Comparison of ENCODE assay signal across 8 mouse cellular contexts in the genomic region with DNA sequence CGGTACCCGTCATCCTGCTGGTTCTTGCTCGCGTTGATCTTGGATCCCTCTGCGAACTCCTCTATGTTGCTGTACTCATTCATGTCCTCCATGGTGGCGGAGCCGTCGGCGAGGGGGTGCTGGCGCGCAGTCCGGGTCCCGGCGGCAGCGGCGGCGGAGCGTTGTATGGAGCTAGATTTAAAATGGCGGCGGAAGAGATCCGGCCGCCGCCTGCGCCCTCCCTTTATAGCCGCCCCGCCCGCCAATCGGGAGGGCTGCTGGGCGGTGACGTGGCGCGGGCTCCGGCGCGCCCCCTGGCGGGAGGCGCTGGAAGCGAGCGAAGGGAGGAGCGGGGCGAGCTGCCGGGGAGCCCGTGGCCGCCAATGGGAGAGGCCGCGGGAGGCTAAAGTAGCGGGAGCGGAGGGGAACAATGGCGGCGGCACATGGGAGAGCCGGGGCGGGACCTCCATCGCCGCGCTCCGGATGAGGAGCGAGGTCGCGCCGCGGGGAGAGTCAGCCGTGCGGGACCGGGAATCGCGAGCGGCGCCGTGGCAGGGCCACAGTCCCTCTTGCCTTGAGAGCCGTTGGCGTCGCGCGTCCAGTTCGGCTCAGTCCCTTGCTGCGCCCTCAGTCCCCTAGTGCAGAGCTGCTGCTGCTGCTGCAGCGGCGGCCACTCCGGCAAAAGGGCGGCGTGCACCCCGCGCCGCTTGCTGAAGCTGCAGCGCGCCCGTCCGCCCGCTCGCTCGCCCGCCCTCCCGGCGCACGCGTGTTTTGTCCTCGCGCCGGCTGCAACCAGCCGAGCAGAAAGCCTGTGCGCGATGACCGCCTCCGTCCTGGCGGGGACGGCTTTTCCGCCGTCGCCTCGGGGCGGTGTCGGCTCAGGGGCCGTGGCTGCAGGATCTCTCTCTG. TPM values are rescaled to one million over a fixed set of nuclear protein-coding genes. Genes with fewer than 3 reads are reported as not detected.
DNase-seq lines count a peak whose midpoint lies in the region; ATAC-seq and TF ChIP-seq lines count a peak whose summit lies in the region.

No protein-coding gene starts in this region.

- H3K79me2 ChIP-seq in myocyte (ENCODE audit: control insufficient read depth, insufficient read depth): peaks cover 82% of the 10 kb centered on the region

- peak; percentile 76 for TF ChIP-seq POLR2A in myocyte (IDR thresholded peaks at IDR 0.05; ENCODE audit: insufficient read length, low read depth)

- H3K27ac ChIP-seq in brown adipose tissue, adult 24 weeks (replicated peaks; ENCODE audit: low read depth, low read length): peak overlapping the region; percentile 90
- peak overlapping the region; percentile 97 for H3K27ac ChIP-seq in heart, embryonic 13.5 days (replicated peaks)
- peak overlapping the region; percentile 98 for H3K27ac ChIP-seq in liver, embryonic 11.5 days (ENCODE audit: low read depth, low read length)

- H3K36me3 ChIP-seq in heart, embryonic 13.5 days: peaks cover 41% of the 10 kb centered on the region
- peaks cover 26% of the 10 kb centered on the region for H3K36me3 ChIP-seq in liver, embryonic 11.5 days (ENCODE audit: control insufficient read depth, insufficient read depth, low read length)
- peaks cover 37% of the 10 kb centered on the region for H3K36me3 ChIP-seq in myocyte (ENCODE audit: control insufficient read depth, insufficient read depth)

- DNase-seq in CD4-positive, CD25-positive, alpha-beta regulatory T cell, adult 2 months (ENCODE audit: low read depth, low spot score): peak; percentile 98
- peak; percentile 97 for DNase-seq in kidney, postnatal 10 days
- peak; percentile 95 for DNase-seq in liver, embryonic 11.5 days (ENCODE audit: low spot score)
- DNase-seq in spleen, postnatal 4 days (ENCODE audit: low spot score in 2 of 2): peak; percentile 98 to 100

- no peaks in the 10 kb centered on the region for H3K9me3 ChIP-seq in heart, embryonic 13.5 days
- H3K9me3 ChIP-seq in liver, embryonic 11.5 days (ENCODE audit: control insufficient read depth, low read length): no peaks in the 10 kb centered on the region

- peak overlapping the region; percentile 97 for H3K4me2 ChIP-seq in heart, embryonic 13.5 days
- H3K4me2 ChIP-seq in liver, embryonic 11.5 days: peak overlapping the region; percentile 83
- H3K4me2 ChIP-seq in myocyte (ENCODE audit: low read depth): peak overlapping the region; percentile 52

- peak; percentile 74 for ATAC-seq in erythroid progenitor cell, adult 5-6 weeks (replicated peaks; ENCODE audit: low FRiP score, poor library complexity, severe bottlenecking)
- ATAC-seq in heart, embryonic 13.5 days (ENCODE audit: extremely low read depth, insufficient number of reproducible peaks, low FRiP score, low TSS enrichment): peak; percentile 75
- ATAC-seq in liver, embryonic 11.5 days (replicated peaks; ENCODE audit: low FRiP score): peak; percentile 77

- peak overlapping the region; percentile 93 for H3ac ChIP-seq in myocyte (ENCODE audit: control insufficient read depth, insufficient read length)

- WGBS in heart, embryonic 13.5 days: under 1% methylated on average over 113 of the region's 113 CpGs
- WGBS in liver, embryonic 11.5 days: under 1% methylated on average over 113 of the region's 113 CpGs

- H3K27me3 ChIP-seq in heart, embryonic 13.5 days (replicated peaks): no peaks in the 10 kb centered on the region
- H3K27me3 ChIP-seq in liver, embryonic 11.5 days (replicated peaks; ENCODE audit: control insufficient read depth, insufficient read depth, low read length): no peaks in the 10 kb centered on the region
- H3K27me3 ChIP-seq in myocyte (ENCODE audit: control insufficient read depth, insufficient read depth, insufficient read length): no peaks in the 10 kb centered on the region

- peak overlapping the region; percentile 93 for H3K4me3 ChIP-seq in brown adipose tissue, adult 24 weeks (ENCODE audit: insufficient read depth, low read depth, low read length)
- H3K4me3 ChIP-seq in heart, embryonic 13.5 days: peak overlapping the region; percentile 68
- H3K4me3 ChIP-seq in liver, embryonic 11.5 days (ENCODE audit: low read depth, low read length): peak overlapping the region; percentile 93
- H3K4me3 ChIP-seq in myocyte: peak overlapping the region; percentile 95

- peaks cover 4% of the 10 kb centered on the region for H3K4me1 ChIP-seq in brown adipose tissue, adult 24 weeks (ENCODE audit: control insufficient read depth, insufficient read depth, insufficient read length, low read length)
- H3K4me1 ChIP-seq in heart, embryonic 13.5 days: peaks cover 55% of the 10 kb centered on the region
- H3K4me1 ChIP-seq in liver, embryonic 11.5 days (replicated peaks; ENCODE audit: control insufficient read depth, insufficient read depth, low read length): peaks cover 24% of the 10 kb centered on the region

- peak overlapping the region; percentile 99 for H3K9ac ChIP-seq in heart, embryonic 13.5 days
- peak overlapping the region; percentile 100 for H3K9ac ChIP-seq in liver, embryonic 11.5 days (ENCODE audit: low read depth, low read length)

TF ChIP-seq in myocyte, 11 proteins besides CTCF, POLR2A, EP300 and RAD21:
- peak; percentile 77 for TF ChIP-seq POLR2AphosphoS2 (IDR thresholded peaks at IDR 0.05; ENCODE audit: insufficient read length, low read depth)
- TF ChIP-seq MAX (IDR thresholded peaks at IDR 0.05; ENCODE audit: low read depth): no peak
- no peak for TF ChIP-seq CEBPB (IDR thresholded peaks at IDR 0.05; ENCODE audit: insufficient read depth, poor library complexity, severe bottlenecking)
- peak in 1 of 3 experiments; percentile 28 for TF ChIP-seq MYOG (IDR thresholded peaks at IDR 0.05; ENCODE audit: control insufficient read depth in 1 of 3, insufficient read depth in 1 of 3, insufficient read length in 2 of 3, low read depth in 2 of 3)
- TF ChIP-seq MYOD1 (IDR thresholded peaks at IDR 0.05; ENCODE audit: control insufficient read depth in 1 of 3, insufficient read length in 2 of 3, low read depth in 2 of 3): peak in 1 of 3 experiments; percentile 13

RNA-seq across cellular contexts. Expression of a gene that starts 0.5 kb away (rescaled TPM):
- polyA plus RNA-seq in brown adipose tissue, adult 24 weeks (2012; ENCODE audit: insufficient read depth, insufficient read length, missing spikeins): 37.4 and 60.5 TPM in 2 replicates
- total RNA-seq in erythroid progenitor cell, adult 5-6 weeks (2015; ENCODE audit: low replicate concordance): 233 and 266 TPM in 2 replicates
- total RNA-seq in erythroid progenitor cell, adult 5-6 weeks (2017; ENCODE audit: low replicate concordance): 256 and 262 TPM in 2 replicates
- polyA plus RNA-seq in heart, embryonic 13.5 days (2015; fragmentation: Nextera tagmentation; extraction: Ambion mirVana): 94.0 and 97.4 TPM in 2 replicates
- polyA plus RNA-seq in liver, embryonic 11.5 days (2014; fragmentation: Nextera tagmentation; extraction: Ambion mirVana): 143 and 157 TPM in 2 replicates
- polyA plus RNA-seq in myocyte (2012; fragmentation: generic; extraction: Trizol): 45.4 TPM

RNA-seq across cellular contexts. Expression of a gene that starts 0.8 kb away (rescaled TPM):
- 6.6 and 7.1 TPM in 2 replicates for polyA plus RNA-seq in brown adipose tissue, adult 24 weeks (2012; ENCODE audit: insufficient read depth, insufficient read length, missing spikeins)
- total RNA-seq in erythroid progenitor cell, adult 5-6 weeks (2015; ENCODE audit: low replicate concordance): 4.2 and 10.5 TPM in 2 replicates
- total RNA-seq in erythroid progenitor cell, adult 5-6 weeks (2017; ENCODE audit: low replicate concordance): 3.3 and 6.2 TPM in 2 replicates
- 26.0 and 26.7 TPM in 2 replicates for polyA plus RNA-seq in heart, embryonic 13.5 days (2015; fragmentation: Nextera tagmentation; extraction: Ambion mirVana)
- 52.6 and 61.2 TPM in 2 replicates for polyA plus RNA-seq in liver, embryonic 11.5 days (2014; fragmentation: Nextera tagmentation; extraction: Ambion mirVana)
- 8.2 TPM for polyA plus RNA-seq in myocyte (2012; fragmentation: generic; extraction: Trizol)

Comparison
In these comparisons a context has a peak if more than half of its experiments do, and no peak if none do; other contexts are left out.
1. Peak in every context shown above with its lines: DNase-seq, ATAC-seq, H3K4me3 ChIP-seq and H3K27ac ChIP-seq.